Mouse (Mus musculus) megakaryocyte, embryonic 14.5 days (primary cell): ENCODE results near the gene Gtdc1. TPM values are rescaled to one million over a fixed set of nuclear protein-coding genes. Genes with fewer than 3 reads are reported as not detected.
A peak's percentile ranks its signal among the peaks of the same experiment; 100 is the strongest.

Experiments
- H3K27me3 ChIP-seq: replicated peaks from 2 replicates; pipeline ENCODE3; 2012; ENCODE audit warnings: inconsistent platforms
- H3K36me3 ChIP-seq: replicated peaks from 2 replicates; pipeline ENCODE3; 2012; ENCODE audit warnings: low read length, inconsistent platforms, mixed read lengths
- H3K4me1 ChIP-seq: 2 replicates; pipeline ENCODE4 v1.6.1; 2012; ENCODE audit warnings: inconsistent platforms
- H3K4me3 ChIP-seq: replicated peaks from 2 replicates; pipeline ENCODE3; 2012; ENCODE audit warnings: moderate library complexity, mild to moderate bottlenecking, inconsistent platforms
- H3K9me3 ChIP-seq: 2 replicates; pipeline ENCODE4 v1.6.1; 2012; ENCODE audit warnings: inconsistent platforms
- FLI1 ChIP-seq: IDR thresholded peaks from 2 replicates; pipeline ENCODE4 v1.6.1; 2012; ENCODE audit warnings: low read length, inconsistent platforms, mixed read lengths
- GATA1 ChIP-seq: IDR thresholded peaks from 3 replicates; pipeline ENCODE4 v1.6.1; 2012; ENCODE audit warnings: mixed read lengths, low read length, inconsistent platforms, borderline replicate concordance
- polyA plus RNA-seq: library from polyadenylated mRNA; stranded (reverse); fragments of >175 nt; gene quantifications from 2 replicates; pipeline ENCODE4 v1.2.3, GENCODE M21; 2012; ENCODE audit warnings: low replicate concordance; ENCODE audit not compliant: insufficient read depth

Gtdc1 gene
- polyA plus RNA-seq, 1 experiment, result 3.0 TPM

DNA sequence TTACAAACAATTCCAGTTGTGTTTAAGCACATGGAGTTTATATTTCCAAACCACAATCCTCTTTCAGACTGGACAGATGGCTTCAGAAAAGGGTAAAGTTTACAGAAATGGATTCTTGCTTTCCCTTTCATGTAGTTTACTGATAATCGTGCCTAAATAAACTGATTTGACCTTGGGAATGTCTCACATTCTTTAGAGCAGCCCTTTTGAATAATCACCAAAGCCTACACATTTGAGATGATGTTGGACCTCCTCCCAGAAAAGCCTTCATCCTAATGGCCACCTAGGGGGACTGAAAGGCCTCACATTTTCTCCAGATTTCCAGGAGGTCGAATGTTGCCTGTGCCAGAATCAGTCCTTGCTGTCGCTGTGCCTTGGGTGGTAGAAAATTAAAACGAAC, 227.2 kb downstream of the Gtdc1 start:
- peaks cover 7% of the 10 kb centered on the region for H3K4me1 ChIP-seq
- no peaks in the 10 kb centered on the region for H3K27me3 ChIP-seq
- H3K4me3 ChIP-seq, result no peak overlapping the region
- H3K9me3 ChIP-seq, result no peaks in the 10 kb centered on the region
- TF ChIP-seq FLI1 (no peak), GATA1 (no peak)
- no peaks in the 10 kb centered on the region for H3K36me3 ChIP-seq

DNA sequence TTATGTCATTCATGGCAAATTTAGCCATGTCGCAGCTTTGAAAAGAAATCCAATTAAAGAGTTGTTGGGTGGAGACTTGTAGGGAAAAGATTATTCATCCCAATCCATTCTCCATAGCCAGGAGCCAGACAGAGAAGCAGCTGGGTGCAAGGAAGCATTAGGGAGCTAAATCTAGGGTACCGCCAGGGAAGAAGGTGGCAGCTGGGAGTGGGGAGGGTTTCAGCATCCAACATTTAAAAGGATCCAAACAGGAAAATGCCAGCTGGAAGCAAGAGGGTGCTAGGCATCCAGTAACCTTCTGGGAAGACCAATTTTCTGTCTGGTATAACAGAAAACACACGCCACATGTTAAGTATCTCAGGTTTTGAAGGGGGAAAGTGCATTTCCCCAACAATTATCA, 231.0 kb downstream of the Gtdc1 start:
- no peaks in the 10 kb centered on the region for H3K9me3 ChIP-seq
- no peaks in the 10 kb centered on the region for H3K36me3 ChIP-seq
- no peaks in the 10 kb centered on the region for H3K4me1 ChIP-seq
- no peak overlapping the region for H3K4me3 ChIP-seq
- TF ChIP-seq GATA1, result no peak
- no peak for TF ChIP-seq FLI1
- H3K27me3 ChIP-seq, result no peaks in the 10 kb centered on the region

DNA sequence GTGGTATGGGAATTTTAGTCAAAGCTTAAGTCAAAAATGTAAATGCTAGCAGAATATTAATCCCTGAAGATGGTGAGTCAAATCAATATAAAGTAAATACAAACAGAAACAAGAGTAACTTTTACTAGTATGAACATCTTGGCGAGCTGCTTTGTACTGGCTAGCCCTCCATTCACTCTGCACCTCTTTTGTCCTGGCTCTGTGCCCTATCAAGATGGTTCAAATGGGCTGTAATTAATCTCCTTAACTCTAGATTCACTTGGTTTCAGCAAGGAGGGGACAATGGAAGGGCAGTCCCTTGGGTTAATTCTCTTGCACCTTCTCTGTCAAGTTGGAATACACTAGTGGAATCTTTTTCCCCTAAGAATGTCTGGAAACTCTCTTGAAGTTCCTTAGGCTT, 233.6 kb downstream of the Gtdc1 start:
- no peak for TF ChIP-seq GATA1
- no peak for TF ChIP-seq FLI1
- peaks cover 3% of the 10 kb centered on the region for H3K36me3 ChIP-seq
- H3K9me3 ChIP-seq, result no peaks in the 10 kb centered on the region
- no peaks in the 10 kb centered on the region for H3K27me3 ChIP-seq
- no peak overlapping the region for H3K4me3 ChIP-seq
- H3K4me1 ChIP-seq, result no peaks in the 10 kb centered on the region

DNA sequence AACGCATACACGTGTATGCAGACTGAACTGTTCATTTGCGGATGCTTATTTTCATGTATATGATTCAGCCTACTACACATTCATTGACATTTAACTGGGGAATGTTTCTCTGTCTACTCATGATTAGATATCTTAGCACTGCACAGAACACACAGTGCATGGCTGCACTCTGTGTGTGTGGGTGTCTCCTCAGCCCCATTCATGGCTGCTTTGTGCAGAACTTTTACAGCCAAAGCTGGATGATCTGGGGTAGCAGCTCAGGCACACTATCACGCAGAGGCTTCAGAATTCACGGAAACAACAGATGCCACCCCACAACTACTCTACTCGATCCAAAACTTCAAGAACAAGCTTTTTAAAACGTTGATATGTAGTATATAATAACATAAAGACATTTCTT, 263.4 kb downstream of the Gtdc1 start:
- TF ChIP-seq FLI1, result no peak
- no peak for TF ChIP-seq GATA1
- no peak overlapping the region for H3K4me3 ChIP-seq
- H3K36me3 ChIP-seq, result peaks cover 7% of the 10 kb centered on the region
- peaks cover 4% of the 10 kb centered on the region for H3K9me3 ChIP-seq
- H3K4me1 ChIP-seq, result peaks cover 8% of the 10 kb centered on the region
- H3K27me3 ChIP-seq, result no peaks in the 10 kb centered on the region

DNA sequence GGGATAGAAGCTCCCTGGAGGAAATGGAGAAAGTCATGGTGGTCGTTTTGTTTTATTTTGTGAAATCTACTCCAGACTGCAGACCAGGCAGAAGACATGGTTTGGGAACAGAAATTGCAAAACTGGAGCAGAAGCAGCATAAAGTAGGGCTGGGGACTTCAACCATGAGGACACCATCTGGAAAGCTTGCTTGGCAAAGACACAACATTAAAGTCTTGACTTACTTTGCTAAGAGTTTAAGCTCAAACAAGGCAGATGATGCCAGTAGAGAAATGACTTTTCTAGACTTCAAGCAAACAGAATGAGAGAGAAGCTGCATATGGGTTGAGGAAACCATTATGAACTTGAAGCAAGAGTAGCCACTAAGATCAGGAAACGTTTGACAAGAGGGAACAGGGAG, 267.6 kb downstream of the Gtdc1 start:
- Histone ChIP-seq H3K36me3 (peaks cover 11% of the 10 kb centered on the region), H3K4me1 (peaks cover 5% of the 10 kb centered on the region; the same call in 1 of the 2 replicates), H3K9me3 (no peaks in the 10 kb centered on the region), H3K27me3 (no peaks in the 10 kb centered on the region), H3K4me3 (no peak overlapping the region)
- no peak for TF ChIP-seq FLI1
- TF ChIP-seq GATA1, result no peak

DNA sequence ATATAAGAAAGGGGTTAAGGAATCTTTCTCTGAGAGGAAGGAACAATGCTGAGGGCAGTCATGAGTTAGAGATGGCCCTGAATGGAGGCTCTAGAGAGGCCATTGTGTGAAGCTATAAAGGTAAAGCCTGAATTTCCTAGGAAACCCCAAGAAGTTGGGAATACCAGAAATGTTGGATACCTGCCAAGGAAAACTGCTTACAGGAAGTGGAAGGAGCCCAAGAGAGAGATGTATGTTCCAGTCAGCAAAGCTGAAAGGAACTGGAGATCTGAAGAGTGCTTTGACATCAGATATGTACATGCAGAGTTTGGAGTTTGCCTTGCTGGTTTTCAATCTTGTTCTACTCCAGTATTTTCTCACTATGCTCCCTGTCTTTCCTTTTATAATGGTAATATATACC, 268.4 kb downstream of the Gtdc1 start:
- peaks cover 5% of the 10 kb centered on the region; the same call in 1 of the 2 replicates for H3K4me1 ChIP-seq
- H3K9me3 ChIP-seq, result no peaks in the 10 kb centered on the region
- peaks cover 11% of the 10 kb centered on the region for H3K36me3 ChIP-seq
- TF ChIP-seq GATA1 (no peak), FLI1 (no peak)
- no peak overlapping the region for H3K4me3 ChIP-seq
- H3K27me3 ChIP-seq, result no peaks in the 10 kb centered on the region

DNA sequence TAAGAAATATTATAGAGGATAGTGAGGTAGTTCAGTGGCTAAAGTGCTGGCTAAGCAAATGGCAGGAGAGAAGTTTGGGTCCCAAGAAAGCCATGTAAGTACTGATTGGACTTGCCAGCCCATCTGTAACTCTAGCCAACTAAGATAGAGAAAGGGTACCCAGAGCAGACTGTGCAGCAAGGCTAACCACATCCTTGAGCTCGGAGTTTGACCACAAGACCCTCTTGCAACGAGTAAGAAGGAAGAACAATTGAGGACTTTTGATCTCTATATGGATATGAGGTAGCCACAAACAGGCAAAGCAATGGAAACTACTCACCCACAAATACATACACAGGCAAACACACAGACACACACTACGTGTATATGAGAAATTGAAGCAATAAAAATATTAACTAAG, 278.9 kb downstream of the Gtdc1 start:
- peaks cover 25% of the 10 kb centered on the region for H3K4me1 ChIP-seq
- H3K4me3 ChIP-seq, result no peak overlapping the region
- TF ChIP-seq GATA1 (no peak), FLI1 (no peak)
- H3K9me3 ChIP-seq, result no peaks in the 10 kb centered on the region
- peaks cover 4% of the 10 kb centered on the region for H3K36me3 ChIP-seq
- H3K27me3 ChIP-seq, result no peaks in the 10 kb centered on the region

DNA sequence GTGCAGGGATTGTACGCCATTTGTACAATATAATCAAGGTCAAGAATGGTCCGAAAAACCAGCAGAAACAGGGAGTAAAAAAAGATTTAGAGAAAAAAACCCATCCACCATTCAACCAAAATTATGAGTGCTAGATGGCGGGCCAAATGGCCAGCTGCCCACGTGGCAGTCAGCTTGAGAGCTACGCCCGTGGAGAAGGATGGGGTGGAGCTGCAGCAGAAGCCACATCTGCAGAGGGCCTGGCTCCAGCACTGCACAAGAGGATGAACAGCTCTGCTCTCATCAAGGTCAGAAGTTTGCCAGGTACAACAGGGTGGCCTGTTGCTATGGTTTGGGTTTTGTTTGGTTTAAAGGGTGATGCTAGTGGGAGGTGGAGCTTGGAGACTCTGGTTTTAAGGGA, 281.1 kb downstream of the Gtdc1 start:
- no peak overlapping the region for H3K4me3 ChIP-seq
- H3K9me3 ChIP-seq, result no peaks in the 10 kb centered on the region
- peaks cover 4% of the 10 kb centered on the region for H3K36me3 ChIP-seq
- TF ChIP-seq FLI1 (no peak), GATA1 (no peak)
- H3K27me3 ChIP-seq, result no peaks in the 10 kb centered on the region
- H3K4me1 ChIP-seq, result peaks cover 25% of the 10 kb centered on the region

DNA sequence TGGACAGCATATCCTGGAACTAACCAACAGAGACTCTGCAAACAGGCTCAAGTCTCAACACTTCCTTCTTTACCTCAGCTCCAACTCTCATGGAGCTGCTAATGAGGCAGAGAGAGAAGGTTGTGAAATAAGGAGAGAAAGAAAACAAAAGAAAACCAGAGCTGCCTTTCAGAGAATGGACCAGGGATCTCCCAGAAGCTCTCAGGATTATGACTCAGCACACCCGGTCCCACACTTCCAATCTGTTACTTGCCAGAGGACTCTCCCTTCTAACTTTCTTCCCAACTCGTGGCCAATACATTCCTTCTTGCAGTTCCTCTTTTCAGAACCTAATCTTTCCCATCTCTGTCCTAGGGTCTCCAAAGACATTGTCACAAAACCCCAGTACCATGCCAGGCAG, 288.1 kb downstream of the Gtdc1 start:
- peaks cover 9% of the 10 kb centered on the region for H3K36me3 ChIP-seq
- H3K27me3 ChIP-seq, result no peaks in the 10 kb centered on the region
- peaks cover 11% of the 10 kb centered on the region for H3K4me1 ChIP-seq
- TF ChIP-seq FLI1 (no peak), GATA1 (no peak)
- no peaks in the 10 kb centered on the region for H3K9me3 ChIP-seq
- peak overlapping the region; percentile 62 for H3K4me3 ChIP-seq

DNA sequence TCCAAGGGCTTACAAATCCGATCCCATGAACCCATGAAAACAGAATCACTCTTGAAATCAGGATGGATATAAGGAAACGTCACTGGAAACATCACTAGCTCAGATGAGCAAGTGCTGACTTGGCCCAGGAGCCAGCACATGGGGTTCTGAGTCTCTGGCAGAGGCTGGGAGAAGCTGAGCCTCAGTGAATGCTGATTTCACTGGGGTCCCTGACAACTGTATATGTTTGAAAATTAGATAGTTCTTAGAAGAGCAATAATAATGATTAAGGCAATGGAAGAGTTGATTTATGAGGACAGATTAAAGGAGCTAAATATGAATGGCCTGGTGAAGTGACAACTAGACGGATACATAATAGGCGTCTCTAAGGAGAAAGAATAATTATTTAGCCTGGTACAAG, 289.3 kb downstream of the Gtdc1 start:
- Histone ChIP-seq H3K27me3 (no peaks in the 10 kb centered on the region), H3K36me3 (peaks cover 13% of the 10 kb centered on the region), H3K4me3 (no peak overlapping the region), H3K4me1 (peaks cover 11% of the 10 kb centered on the region), H3K9me3 (no peaks in the 10 kb centered on the region)
- TF ChIP-seq GATA1 (no peak), FLI1 (no peak)

DNA sequence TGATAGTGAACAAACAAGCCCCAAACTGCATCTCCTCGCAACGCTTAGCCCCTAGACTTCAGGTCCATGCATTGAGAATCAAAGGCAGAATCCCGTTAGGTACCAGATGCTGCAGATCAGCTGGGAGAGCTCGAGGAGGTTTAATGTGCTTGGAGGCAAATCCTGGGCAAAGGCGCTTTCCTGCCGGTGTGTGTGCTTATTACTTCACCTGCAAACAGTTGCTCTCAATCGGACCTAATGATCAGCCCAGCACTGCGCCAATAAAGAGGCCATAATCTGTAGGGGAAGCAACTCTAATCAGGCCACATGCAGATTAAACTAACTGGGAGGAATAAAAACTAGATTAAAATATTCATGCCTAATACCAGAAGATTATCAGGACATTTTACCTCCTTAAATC, 293.5 kb downstream of the Gtdc1 start:
- Histone ChIP-seq H3K4me3 (no peak overlapping the region), H3K9me3 (no peaks in the 10 kb centered on the region), H3K4me1 (peaks cover 9% of the 10 kb centered on the region), H3K36me3 (peaks cover 16% of the 10 kb centered on the region), H3K27me3 (no peaks in the 10 kb centered on the region)
- TF ChIP-seq FLI1 (no peak), GATA1 (no peak)
